Mouse (Mus musculus) liver, adult 2 months (tissue): Measurements from ENCODE around the gene Ehbp1. TPM values are rescaled to one million over a fixed set of nuclear protein-coding genes. Genes with fewer than 3 reads are reported as not detected.

Experiments used
- DNase-seq: peaks from one replicate; pipeline ENCODE4 v3.0.0-alpha.2; 2011; ENCODE audit warnings: low read depth, low spot score; ENCODE audit errors: extremely low read depth
- H3K27ac ChIP-seq: fragments of 200-500 bp; replicated peaks from 2 replicates; pipeline ENCODE4 v1.5.1; 2012; ENCODE audit warnings: low read depth, mild to moderate bottlenecking, control low read depth, inconsistent platforms, low read length; ENCODE audit not compliant: insufficient read depth
- H3K27me3 ChIP-seq: fragments of 200-500 bp; 2 replicates; pipeline ENCODE4 v1.6.1; 2012; ENCODE audit warnings: mild to moderate bottlenecking, moderate library complexity, low read length, inconsistent platforms; ENCODE audit not compliant: control insufficient read depth, insufficient read depth
- H3K36me3 ChIP-seq: fragments of 200-500 bp; 2 replicates; pipeline ENCODE4 v1.6.1; 2012; ENCODE audit warnings: low read length, inconsistent platforms; ENCODE audit not compliant: control insufficient read depth, insufficient read depth
- H3K4me1 ChIP-seq: fragments of 200-500 bp; 2 replicates; pipeline ENCODE4 v1.6.1; 2011; ENCODE audit warnings: low read length; ENCODE audit not compliant: control insufficient read depth, insufficient read depth
- H3K4me3 ChIP-seq: fragments of 200-500 bp; 2 replicates; pipeline ENCODE4 v1.5.1; 2011; ENCODE audit warnings: low read depth, mild to moderate bottlenecking, control low read depth, low read length, moderate library complexity; ENCODE audit not compliant: insufficient read depth
- H3K79me2 ChIP-seq: fragments of 200-500 bp; 2 replicates; pipeline ENCODE4 v1.6.1; 2012; ENCODE audit warnings: inconsistent platforms, mild to moderate bottlenecking, low read length, moderate library complexity; ENCODE audit not compliant: control insufficient read depth, insufficient read depth
- H3K9ac ChIP-seq: fragments of 200-500 bp; 2 replicates; pipeline ENCODE4 v1.6.1; 2012; ENCODE audit warnings: low read depth, mild to moderate bottlenecking, control low read depth, inconsistent platforms, low read length
- CTCF ChIP-seq: fragments of 200-500 bp; IDR thresholded peaks from 2 replicates; pipeline ENCODE4 v1.5.1; 2011; ENCODE audit warnings: low read depth, low read length, control low read depth
- POLR2A ChIP-seq: fragments of 200-500 bp; IDR thresholded peaks from 2 replicates; pipeline ENCODE4 v1.6.1; 2011; ENCODE audit warnings: low read length, control low read depth; ENCODE audit not compliant: insufficient read depth; ENCODE audit errors: extremely low read depth
- WGBS: fragments of 180-500 bp; shearing (Covaris S2); methylation state at CpG from one replicate; pipeline ENCODE4 v1.1.7; 2018; 5-methylcytosine and 5-hydroxymethylcytosine counted together
- polyA plus RNA-seq: library from polyadenylated mRNA; depleted of rRNA; stranded (reverse); fragments of >200 nt; gene quantifications from 2 replicates; pipeline ENCODE4 v1.2.3, GENCODE M21; 2012
- total RNA-seq: library from RNA; depleted of rRNA; stranded (reverse); fragments of >200 nt; gene quantifications from 2 replicates; pipeline ENCODE4 v1.2.3, GENCODE M21; 2014

The Ehbp1 gene
- total and polyA plus RNA-seq, 2 experiments: 1.3 to 9.5 TPM

GRCm38 (mm10) chr11:21993597-21994376, 348.3 kb downstream of the Ehbp1 start:
- Histone ChIP-seq H3K79me2 (no peaks in the 10 kb centered on the region), H3K27me3 (peaks cover 46% of the 10 kb centered on the region)
- 3% methylated on average over 47 of the region's 47 CpGs for WGBS

GRCm38 (mm10) chr11:21992761-21993596, 349.1 kb downstream of the Ehbp1 start:
- H3K9ac ChIP-seq: no peak overlapping the region
- WGBS: 7% methylated on average over 96 of the region's 96 CpGs
- H3K27me3 ChIP-seq: peaks cover 44% of the 10 kb centered on the region

More at GRCm38 (mm10) chr11:21993597-21994376, 348.3 kb downstream of the Ehbp1 start:
- TF ChIP-seq POLR2A (no peak), CTCF (no peak)
- DNase-seq: peak; percentile 20
- Histone ChIP-seq H3K4me3 (no peak overlapping the region), H3K9ac (no peak overlapping the region), H3K4me1 (no peaks in the 10 kb centered on the region; the same call in 1 of the 2 replicates), H3K36me3 (no peaks in the 10 kb centered on the region), H3K27ac (no peak overlapping the region)

GRCm38 (mm10) chr11:21988398-21988946, 353.6 kb downstream of the Ehbp1 start:
- peaks cover 17% of the 10 kb centered on the region for H3K27me3 ChIP-seq
- H3K9ac ChIP-seq: no peak overlapping the region
- 77% methylated on average over 1 of the region's 1 CpGs for WGBS
- TF ChIP-seq POLR2A (no peak), CTCF (no peak)
- H3K27ac ChIP-seq: no peak overlapping the region
- no peaks in the 10 kb centered on the region for H3K4me1 ChIP-seq
- DNase-seq: no peak
- no peaks in the 10 kb centered on the region for H3K79me2 ChIP-seq
- no peaks in the 10 kb centered on the region for H3K36me3 ChIP-seq
- no peak overlapping the region for H3K4me3 ChIP-seq

More at GRCm38 (mm10) chr11:21992761-21993596, 349.1 kb downstream of the Ehbp1 start:
- no peak overlapping the region for H3K27ac ChIP-seq
- no peaks in the 10 kb centered on the region for H3K79me2 ChIP-seq
- H3K4me3 ChIP-seq: no peak overlapping the region
- no peaks in the 10 kb centered on the region for H3K36me3 ChIP-seq
- DNase-seq: no peak
- no peaks in the 10 kb centered on the region; the same call in 1 of the 2 replicates for H3K4me1 ChIP-seq
- TF ChIP-seq POLR2A (no peak), CTCF (no peak)

GRCm38 (mm10) chr11:21985118-21985517, 357.0 kb downstream of the Ehbp1 start:
- H3K79me2 ChIP-seq: no peaks in the 10 kb centered on the region
- no peak overlapping the region for H3K27ac ChIP-seq
- WGBS: 81% methylated on average over 1 of the region's 1 CpGs
- H3K36me3 ChIP-seq: no peaks in the 10 kb centered on the region
- no peak for DNase-seq
- TF ChIP-seq POLR2A (no peak), CTCF (no peak)
- H3K4me3 ChIP-seq: no peak overlapping the region
- peaks cover 8% of the 10 kb centered on the region; the same call in 1 of the 2 replicates for H3K27me3 ChIP-seq
- H3K9ac ChIP-seq: no peak overlapping the region
- H3K4me1 ChIP-seq: no peaks in the 10 kb centered on the region

- peak; percentile 28 for DNase-seq
- no peaks in the 10 kb centered on the region for H3K27me3 ChIP-seq
- no peak for TF ChIP-seq POLR2A
- TF ChIP-seq CTCF: peak; percentile 56
- no peaks in the 10 kb centered on the region for H3K4me1 ChIP-seq
- no peaks in the 10 kb centered on the region for H3K36me3 ChIP-seq
- no peaks in the 10 kb centered on the region for H3K79me2 ChIP-seq
- no peak overlapping the region for H3K9ac ChIP-seq
- H3K27ac ChIP-seq: no peak overlapping the region
- no peak overlapping the region for H3K4me3 ChIP-seq
- WGBS: 72% methylated on average over 5 of the region's 5 CpGs
These were observed 368.0 kb downstream of the Ehbp1 start for GRCm38 (mm10) chr11:21974005-21974531.
